Mouse (Mus musculus) retina, postnatal 1 day (tissue): ENCODE results near the gene Gm17324.

Experiments used
- DNase-seq: peaks from one replicate; pipeline ENCODE4 v3.0.0-alpha.2; 2012

Gene Gm17324

GRCm38 (mm10) chr9:78463337-78463736, 14.8 kb upstream of the Gm17324 start:
- no peak for DNase-seq

- DNase-seq = no peak
Measured at GRCm38 (mm10) chr9:78457026-78457425, 8.4 kb upstream of the Gm17324 start.

DNA sequence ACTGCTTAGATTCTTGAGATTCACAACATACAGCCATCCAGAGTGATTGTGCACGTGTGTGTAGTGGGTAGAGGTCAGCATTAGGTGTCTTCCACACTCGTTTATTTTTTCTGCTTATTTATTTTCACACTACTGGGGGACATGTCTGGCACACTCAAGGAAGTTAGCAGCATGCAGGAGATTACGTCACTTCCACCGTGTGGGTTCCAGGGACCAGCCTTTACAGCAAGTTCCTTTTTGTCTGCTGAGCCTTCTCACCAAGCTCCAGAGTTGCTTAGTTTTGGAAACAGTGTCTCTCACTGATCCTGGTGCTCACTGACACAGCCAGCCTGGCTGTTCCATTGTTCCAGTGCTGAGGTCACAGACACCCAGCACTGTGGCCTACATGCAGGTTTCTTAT, 2.8 kb upstream of the Gm17324 start:
- no peak for DNase-seq

- no peak for DNase-seq
Measured at GRCm38 (mm10) chr9:78450404-78450803, 1.8 kb upstream of the Gm17324 start.

DNA sequence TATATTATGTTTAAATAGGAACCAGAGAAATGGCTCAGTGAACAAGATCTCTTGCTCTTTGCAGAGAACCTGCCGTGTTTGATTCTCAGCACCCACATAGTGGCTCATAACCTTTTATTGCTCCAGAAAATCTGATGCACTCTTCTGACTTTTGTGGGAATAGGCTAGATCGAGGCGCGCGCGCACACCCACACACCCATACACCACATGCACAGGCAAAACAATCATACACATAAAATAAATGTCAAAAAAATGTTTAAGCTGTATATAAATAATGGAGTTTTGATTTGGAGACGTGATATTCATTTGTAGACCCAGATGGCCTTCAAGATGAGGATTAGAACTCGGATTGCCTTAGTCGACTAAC, 997 bp downstream of the Gm17324 start:
- no peak for DNase-seq

GRCm38 (mm10) chr9:78442579-78443392, 5.8 kb downstream of the Gm17324 start, which contains the start of gene Cgas:
Gene Cgas, minus strand, starts transcription at chr9:78443237.
- DNase-seq = peak; percentile 61

- DNase-seq = no peak
Measured at GRCm38 (mm10) chr9:78442237-78442578, 6.4 kb downstream of the Gm17324 start.

GRCm38 (mm10) chr9:78439426-78439825, 9.2 kb downstream of the Gm17324 start:
- DNase-seq = no peak

DNA sequence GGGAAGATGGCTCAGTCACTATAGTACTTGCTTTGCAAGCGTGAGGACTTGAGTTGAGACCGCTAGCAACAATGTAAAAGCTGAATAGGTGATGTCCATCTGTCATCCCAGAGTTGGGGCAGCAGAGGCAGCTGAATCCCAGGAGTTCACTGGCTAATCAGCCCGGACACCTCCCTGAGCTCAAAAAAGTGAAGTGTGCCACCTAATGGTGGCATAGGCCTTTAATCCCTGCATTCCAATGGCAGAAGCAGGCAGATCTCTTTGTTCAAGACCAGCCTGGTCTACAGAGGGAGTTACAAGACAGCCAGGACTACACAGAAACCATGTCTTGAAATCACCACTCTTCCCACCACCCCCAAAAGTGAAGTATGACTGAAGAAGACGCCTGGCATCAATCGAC, 16.1 kb downstream of the Gm17324 start:
- DNase-seq = no peak

DNA sequence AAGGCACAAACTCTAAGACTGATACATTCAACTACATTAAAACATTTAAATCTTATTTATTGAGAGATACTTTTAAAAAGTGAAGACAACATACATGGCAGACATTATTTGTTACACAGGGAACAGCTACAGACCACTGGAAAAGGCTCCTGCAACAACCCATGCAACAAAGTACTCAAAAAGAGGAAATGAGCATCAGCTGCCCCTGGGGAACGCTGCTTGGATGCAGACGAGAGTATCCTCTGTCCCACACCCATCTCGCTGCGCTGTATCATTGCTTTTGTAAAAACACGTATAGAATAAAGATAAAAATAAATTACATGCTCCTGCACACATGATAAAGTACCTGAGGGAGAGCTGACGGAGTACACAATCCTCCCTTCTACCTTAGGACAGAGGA, 18.1 kb downstream of the Gm17324 start:
- no peak for DNase-seq

DNA sequence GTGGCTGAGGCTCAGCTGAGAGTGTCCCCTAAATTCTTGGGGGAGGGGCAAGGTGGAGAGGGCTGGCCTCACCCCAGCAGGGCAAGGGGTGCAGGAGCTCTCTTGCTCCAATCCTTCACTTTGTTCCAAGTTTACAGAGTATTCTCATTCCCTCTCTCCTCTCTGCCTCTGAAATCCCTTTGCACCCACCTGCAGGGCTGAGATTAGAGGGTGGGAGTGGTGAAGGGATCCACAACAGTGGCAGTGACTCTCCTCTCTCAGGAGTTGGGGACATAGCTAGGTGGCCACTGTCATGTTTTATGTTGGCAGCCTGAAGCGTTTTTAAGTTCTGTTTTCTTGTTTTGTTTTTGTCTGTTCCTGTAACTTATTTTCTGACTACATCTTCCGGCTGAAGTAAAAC, 19.0 kb downstream of the Gm17324 start:
- DNase-seq = no peak

DNA sequence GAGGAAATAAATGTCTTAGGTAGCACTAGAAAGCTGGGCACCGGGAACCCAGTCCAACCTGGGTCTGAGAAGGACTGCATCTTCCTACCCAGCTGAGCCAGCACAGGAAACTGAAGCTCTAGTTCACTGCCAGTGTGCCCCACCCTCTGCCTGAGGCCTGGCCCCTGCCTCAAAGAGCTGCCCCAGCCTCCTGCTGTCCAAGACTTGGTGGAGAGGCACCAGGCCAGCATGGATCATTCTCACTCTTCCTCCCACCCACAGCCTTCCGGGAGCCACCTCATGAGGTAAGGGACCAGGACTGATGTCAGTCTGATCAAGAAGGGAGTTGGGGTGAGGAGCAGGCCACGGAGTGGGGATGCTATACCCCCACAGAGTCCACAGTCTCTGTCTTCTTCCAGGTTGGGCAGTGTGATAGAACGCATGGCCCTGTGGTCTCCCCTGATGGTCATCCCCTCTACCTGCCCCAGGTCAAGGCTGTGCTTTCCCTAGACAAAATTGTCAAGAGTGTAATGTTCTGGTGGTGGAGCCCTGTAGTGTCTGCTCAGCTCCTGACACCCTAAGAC, 19.6 kb downstream of the Gm17324 start:
- DNase-seq = no peak

DNA sequence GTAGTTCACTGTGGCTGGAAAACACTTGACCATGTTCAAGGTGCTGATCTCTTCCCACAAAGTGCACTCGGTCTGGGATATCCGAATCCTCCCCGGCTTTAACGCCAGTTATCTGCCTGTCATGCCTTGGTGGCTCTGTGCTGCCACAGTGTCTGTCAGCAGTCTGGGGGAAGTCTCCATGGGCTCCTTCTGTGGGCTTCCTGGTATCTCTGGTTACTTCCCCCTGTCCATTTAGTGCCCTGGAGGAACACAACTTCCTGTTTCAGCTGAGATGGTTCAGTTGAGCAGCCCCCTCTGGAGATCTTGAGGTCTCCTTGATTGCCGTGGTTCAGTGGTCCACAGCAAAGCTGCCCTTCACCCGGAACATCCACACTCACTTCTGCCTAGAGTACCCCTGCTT, 20.4 kb downstream of the Gm17324 start:
- no peak for DNase-seq

GRCm38 (mm10) chr9:78427362-78427781, 21.2 kb downstream of the Gm17324 start:
- peak; percentile 32 for DNase-seq

- DNase-seq = no peak
Measured at GRCm38 (mm10) chr9:78401596-78401995, 47.0 kb downstream of the Gm17324 start.

GRCm38 (mm10) chr9:78400570-78400969, 48.0 kb downstream of the Gm17324 start:
- DNase-seq = no peak
